Mouse (Mus musculus) stomach, embryonic 14.5 days (tissue): Measurements from ENCODE around the gene Gm26661. TPM values are rescaled to one million over a fixed set of nuclear protein-coding genes. Genes with fewer than 3 reads are reported as not detected.
A peak's percentile ranks its signal among the peaks of the same experiment; 100 is the strongest.

Experiments
- ATAC-seq: fragments of 200-750 bp; cut with Nextera tagmentation; 2 replicates; pipeline ENCODE4 v1.8.0; 2017; ENCODE audit warnings: low read depth, moderate TSS enrichment; ENCODE audit not compliant: insufficient number of reproducible peaks, insufficient read depth, low FRiP score
- H3K27ac ChIP-seq: fragments of 300-500 bp; sonication (generic); 2 replicates; pipeline ENCODE4 v1.5.1; 2014; ENCODE audit warnings: mild to moderate bottlenecking, low read length, moderate library complexity, mixed read lengths
- H3K27me3 ChIP-seq: fragments of 300-500 bp; sonication (generic); 2 replicates; pipeline ENCODE4 v1.6.1; 2014; ENCODE audit warnings: low read length, control low read depth, mixed read lengths; ENCODE audit not compliant: control insufficient read depth, insufficient read depth
- H3K36me3 ChIP-seq: fragments of 300-500 bp; sonication (generic); 2 replicates; pipeline ENCODE4 v1.6.1; 2014; ENCODE audit warnings: mild to moderate bottlenecking, control low read depth, low read length, moderate library complexity, mixed read lengths; ENCODE audit not compliant: control insufficient read depth, insufficient read depth
- H3K4me1 ChIP-seq: fragments of 300-500 bp; sonication (generic); 2 replicates; pipeline ENCODE4 v1.6.1; 2014; ENCODE audit warnings: low read length, control low read depth, mixed read lengths; ENCODE audit not compliant: control insufficient read depth, insufficient read depth
- H3K4me2 ChIP-seq: fragments of 300-500 bp; sonication (generic); replicated peaks from 2 replicates; pipeline ENCODE4 v1.6.1; 2014; ENCODE audit warnings: low read depth, low read length, control low read depth
- H3K4me3 ChIP-seq: fragments of 300-500 bp; sonication (generic); 2 replicates; pipeline ENCODE4 v1.5.1; 2014; ENCODE audit warnings: low read depth, low read length, control low read depth
- H3K9ac ChIP-seq: fragments of 300-500 bp; sonication (generic); replicated peaks from 2 replicates; pipeline ENCODE4 v1.6.1; 2014; ENCODE audit warnings: low read depth, mild to moderate bottlenecking, control low read depth, low read length, moderate library complexity, mixed read lengths
- H3K9me3 ChIP-seq: fragments of 300-500 bp; sonication (generic); 2 replicates; pipeline ENCODE4 v1.6.1; 2016; ENCODE audit warnings: low read depth, low read length, control low read depth; ENCODE audit not compliant: control insufficient read depth
- WGBS: fragments of 180-500 bp; shearing (Covaris S2); extraction: QIAGEN DNeasy Blood & Tissue Kit; methylation state at CpG from one replicate; pipeline ENCODE4 v1.1.7; 2014; 5-methylcytosine and 5-hydroxymethylcytosine counted together
- polyA plus RNA-seq: library from polyadenylated mRNA; unstranded; fragments of >200 nt; fragmentation: Nextera tagmentation; extraction: Ambion mirVana; gene quantifications from 2 replicates; pipeline ENCODE4 v1.2.1, GENCODE M21; 2014

The Gm26661 gene
- polyA plus RNA-seq = not detected in 2 replicates

DNA sequence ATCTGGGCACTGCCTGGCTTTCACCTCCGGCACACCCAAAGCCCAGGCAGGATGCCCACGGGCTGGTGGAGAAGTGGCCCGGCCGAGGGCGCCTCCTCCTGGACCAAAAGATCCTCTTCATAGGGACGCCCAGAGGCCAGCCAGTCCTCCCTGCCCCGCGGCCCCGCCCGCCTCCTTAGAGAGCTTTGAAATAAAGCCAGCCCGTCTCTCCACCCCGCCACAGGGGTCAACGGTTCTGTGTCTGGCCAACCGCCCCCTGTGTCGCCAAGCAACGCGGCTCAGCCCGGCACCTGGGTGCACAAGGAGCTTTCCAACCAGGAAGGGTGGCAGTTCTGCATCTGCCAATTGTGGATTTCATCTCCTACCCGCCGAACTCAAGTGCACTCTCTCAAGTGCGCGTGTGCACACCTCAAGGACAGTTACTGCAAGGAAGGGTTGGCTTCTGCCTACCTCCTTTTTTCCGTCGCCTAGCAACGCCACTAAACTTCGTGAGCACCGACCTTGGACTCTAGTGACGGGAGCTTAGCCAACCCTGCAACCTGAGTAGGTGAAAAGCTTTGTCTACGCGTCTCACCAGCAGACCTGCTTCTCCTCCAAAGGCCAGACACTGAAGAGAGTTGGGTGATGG is at the start of gene Gm26661:
Gene Gm26661 (plus strand): TSS at position 56 of the 628 bp plus-strand sequence.
- peak; percentile 84 for ATAC-seq
- H3K9ac ChIP-seq = no peak within 1 kb of the TSS
- H3K36me3 ChIP-seq = no peaks in the 10 kb centered on the region
- H3K27ac ChIP-seq = no peak within 1 kb of the TSS
- no peaks in the 10 kb centered on the region for H3K9me3 ChIP-seq
- peaks cover 4% of the 10 kb centered on the region; the same call in 1 of the 2 replicates for H3K4me1 ChIP-seq
- H3K27me3 ChIP-seq = no peaks in the 10 kb centered on the region
- H3K4me3 ChIP-seq = peak within 1 kb of the TSS; percentile 22
- WGBS = 2% methylated on average over 30 of the region's 30 CpGs
- H3K4me2 ChIP-seq = peak within 1 kb of the TSS; percentile 52

DNA sequence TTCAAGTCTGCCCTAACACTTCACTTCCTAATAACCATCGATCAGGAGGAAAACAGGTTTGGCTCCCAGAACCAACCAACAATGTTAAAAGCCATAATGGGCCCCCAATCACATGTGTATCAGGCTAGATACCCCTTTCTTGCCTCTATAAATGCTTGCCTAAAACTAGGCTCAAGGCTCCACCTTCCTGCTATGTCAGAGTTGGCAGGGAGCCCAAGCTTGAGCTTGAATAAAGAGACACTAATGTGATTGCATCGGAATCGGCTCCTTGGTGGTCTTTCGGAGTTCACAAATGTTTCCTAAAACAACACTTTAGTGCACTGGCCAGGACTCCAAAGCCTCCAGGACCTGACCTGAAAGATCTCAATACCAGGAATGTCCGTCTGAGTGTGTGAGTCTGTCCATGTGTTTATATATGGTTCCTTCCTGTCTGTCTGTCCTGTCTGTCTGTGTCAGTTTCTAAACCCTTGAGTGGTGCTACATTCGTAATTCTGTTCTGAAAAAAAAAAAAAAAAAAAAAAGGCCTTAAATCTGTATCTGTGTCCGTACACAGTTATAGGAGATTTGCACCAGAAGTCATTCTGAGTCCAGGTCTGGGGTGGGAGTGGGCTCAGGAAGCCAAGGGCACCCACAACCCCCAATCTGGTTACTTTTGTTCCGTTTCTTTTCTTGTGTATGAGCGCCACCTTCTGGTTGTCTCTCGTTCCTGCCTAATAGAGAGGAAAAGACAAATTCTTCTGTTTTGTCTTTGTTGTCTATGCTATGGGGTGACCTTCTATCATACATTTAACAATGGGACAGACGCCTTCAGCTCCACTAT is 42.2 kb upstream of the Gm26661 start:
- ATAC-seq = peak; percentile 75; the same call in 1 of the 2 replicates
- no peak overlapping the region for H3K9ac ChIP-seq

DNA sequence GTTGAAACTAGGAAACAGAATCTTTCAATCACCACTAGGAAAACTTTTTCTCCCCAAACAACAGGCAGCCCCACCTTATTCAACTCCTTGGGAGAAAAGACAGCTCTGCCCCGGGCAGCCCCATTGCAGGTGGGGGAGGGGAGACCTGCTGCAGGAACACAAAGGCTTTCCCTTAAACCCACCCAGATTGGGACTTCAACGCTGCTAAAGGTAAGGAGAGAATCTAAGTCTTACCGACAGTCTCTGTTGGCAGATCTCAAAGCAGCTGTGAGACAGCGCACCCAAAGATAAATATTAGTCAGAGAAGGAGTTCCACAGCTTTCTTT is 41.7 kb upstream of the Gm26661 start:
- Histone ChIP-seq H3K4me2 (peak overlapping the region; percentile 30; the same call in 1 of the 2 replicates), H3K36me3 (no peaks in the 10 kb centered on the region), H3K4me1 (0 out of 2 replicates have a peak, but pooled peaks cover 3% of the 10 kb centered on the region), H3K9me3 (no peaks in the 10 kb centered on the region), H3K4me3 (0 out of 2 replicates have a peak overlapping the region, but pooled peaks have one; percentile 11), H3K27me3 (no peaks in the 10 kb centered on the region), H3K27ac (peak overlapping the region; percentile 72), H3K9ac (no peak overlapping the region)
- ATAC-seq = peak; percentile 57; the same call in 1 of the 2 replicates
- 4% methylated on average over 4 of the region's 4 CpGs for WGBS

More for the DNA sequence above, 42.2 kb upstream of the Gm26661 start:
- no peaks in the 10 kb centered on the region for H3K9me3 ChIP-seq
- H3K4me3 ChIP-seq = peak overlapping the region; percentile 11; the same call in 1 of the 2 replicates
- 0 out of 2 replicates have a peak, but pooled peaks cover 3% of the 10 kb centered on the region for H3K4me1 ChIP-seq
- 18% methylated on average over 11 of the region's 11 CpGs for WGBS
- H3K36me3 ChIP-seq = no peaks in the 10 kb centered on the region
- peak overlapping the region; percentile 30; the same call in 1 of the 2 replicates for H3K4me2 ChIP-seq
- peak overlapping the region; percentile 72 for H3K27ac ChIP-seq
- no peaks in the 10 kb centered on the region for H3K27me3 ChIP-seq

DNA sequence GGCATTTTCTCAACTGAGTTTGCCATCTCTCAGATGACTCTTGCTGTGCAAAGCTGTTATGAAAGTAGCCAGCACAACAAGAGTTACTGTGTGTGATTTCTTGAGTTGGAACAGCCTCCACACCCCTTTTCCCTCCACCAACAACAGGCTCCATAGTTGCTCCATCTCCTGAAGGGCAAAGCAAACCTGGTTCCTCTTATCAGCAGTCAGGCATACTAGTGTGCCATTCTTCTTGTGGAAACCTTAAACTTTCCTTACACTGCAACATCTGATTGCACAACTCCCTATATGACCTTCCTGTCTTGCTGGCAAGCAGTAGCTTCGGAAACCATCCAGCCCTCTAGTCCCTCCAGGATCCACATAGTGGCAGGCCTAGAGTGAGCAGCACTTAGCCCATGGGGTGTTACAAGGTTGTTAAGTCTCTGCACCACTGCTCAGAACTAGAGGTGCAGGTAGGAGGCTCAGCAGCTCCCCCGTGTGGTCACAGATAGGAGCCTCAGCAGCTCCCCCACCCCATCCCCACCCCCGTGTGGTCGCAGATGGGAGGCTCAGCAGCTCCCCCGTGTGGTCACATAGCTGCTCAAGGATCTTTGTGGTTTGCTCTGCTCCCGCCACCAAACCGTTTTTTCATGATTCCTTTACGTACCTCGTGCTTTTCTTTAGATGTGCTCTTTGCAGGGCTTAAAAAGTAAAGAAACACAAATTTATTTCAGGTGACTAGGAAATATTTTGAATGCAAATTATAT is 25.6 kb upstream of the Gm26661 start:
- peak; percentile 84; the same call in 1 of the 2 replicates for ATAC-seq
- 15% methylated on average over 9 of the region's 9 CpGs for WGBS
- H3K36me3 ChIP-seq = no peaks in the 10 kb centered on the region
- H3K4me2 ChIP-seq = no peak overlapping the region
- no peaks in the 10 kb centered on the region for H3K27me3 ChIP-seq
- H3K9me3 ChIP-seq = no peaks in the 10 kb centered on the region
- no peaks in the 10 kb centered on the region for H3K4me1 ChIP-seq
- H3K27ac ChIP-seq = no peak overlapping the region
- no peak overlapping the region for H3K4me3 ChIP-seq
- H3K9ac ChIP-seq = no peak overlapping the region

DNA sequence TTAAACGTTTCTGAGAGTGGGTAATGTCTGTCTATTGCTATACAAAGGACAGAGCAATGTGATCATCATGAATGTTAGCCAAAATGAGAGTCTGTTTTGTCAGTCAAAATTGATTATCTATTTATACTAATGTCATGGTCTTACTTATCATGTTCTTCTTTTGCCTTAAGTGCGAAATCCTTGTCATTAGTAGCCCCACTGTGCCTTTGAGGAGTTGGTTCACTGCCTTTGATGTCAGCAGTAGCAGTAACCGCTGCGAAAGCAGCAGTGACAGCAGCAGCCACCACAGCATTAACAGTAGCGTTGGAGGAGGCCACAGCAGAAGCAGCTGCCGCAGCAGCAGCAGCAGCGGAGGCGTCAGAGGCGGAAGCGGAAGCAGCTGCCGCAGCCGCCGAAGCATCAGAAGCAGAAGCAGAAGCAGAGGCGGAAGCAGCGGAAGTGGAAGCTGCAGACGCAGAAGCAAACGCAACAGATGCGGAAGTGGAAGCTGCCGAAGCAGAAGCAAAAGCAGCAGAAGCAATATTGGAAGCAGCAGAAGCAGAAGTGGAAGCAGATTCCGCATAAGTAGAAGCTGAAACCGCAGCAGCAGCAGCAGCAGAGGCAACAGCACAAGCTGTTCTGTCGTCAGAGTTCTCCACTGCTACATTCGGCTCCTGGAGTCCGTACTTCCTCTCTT is 17.5 kb upstream of the Gm26661 start:
- no peaks in the 10 kb centered on the region for H3K9me3 ChIP-seq
- peak overlapping the region; percentile 23; the same call in 1 of the 2 replicates for H3K9ac ChIP-seq
- WGBS = 34% methylated on average over 24 of the region's 24 CpGs
- peak overlapping the region; percentile 37 for H3K4me2 ChIP-seq
- H3K27me3 ChIP-seq = no peaks in the 10 kb centered on the region
- no peak overlapping the region for H3K27ac ChIP-seq
- H3K4me3 ChIP-seq = peak overlapping the region; percentile 35
- H3K4me1 ChIP-seq = no peaks in the 10 kb centered on the region
- ATAC-seq = no peak; the same call in 1 of the 2 replicates
- H3K36me3 ChIP-seq = no peaks in the 10 kb centered on the region

DNA sequence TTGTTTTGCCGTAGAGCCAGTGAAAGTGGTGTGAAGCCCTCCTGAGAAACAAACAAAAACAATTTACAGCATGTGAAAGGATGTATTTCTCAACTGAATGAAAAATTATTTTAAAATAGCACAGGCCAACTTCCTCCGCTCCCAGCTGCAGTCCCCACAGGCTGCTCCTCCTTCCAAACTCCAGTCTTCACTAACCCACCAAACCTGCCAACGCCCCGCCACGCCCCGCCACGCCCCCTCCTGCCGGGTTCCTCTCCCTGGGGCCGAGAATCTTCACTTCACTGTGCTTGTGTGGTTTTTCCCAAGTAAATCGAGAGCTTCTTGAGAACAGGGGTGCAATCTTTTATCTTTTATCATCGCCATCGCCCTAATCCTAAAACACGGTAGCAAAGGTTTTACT is 5.3 kb upstream of the Gm26661 start:
- H3K4me1 ChIP-seq = no peaks in the 10 kb centered on the region; the same call in 1 of the 2 replicates
- H3K9me3 ChIP-seq = no peaks in the 10 kb centered on the region
- H3K4me2 ChIP-seq = no peak overlapping the region
- no peaks in the 10 kb centered on the region for H3K27me3 ChIP-seq
- no peak overlapping the region for H3K27ac ChIP-seq
- no peaks in the 10 kb centered on the region for H3K36me3 ChIP-seq
- ATAC-seq = no peak
- 31% methylated on average over 13 of the region's 13 CpGs for WGBS
- H3K4me3 ChIP-seq = no peak overlapping the region
- H3K9ac ChIP-seq = no peak overlapping the region

DNA sequence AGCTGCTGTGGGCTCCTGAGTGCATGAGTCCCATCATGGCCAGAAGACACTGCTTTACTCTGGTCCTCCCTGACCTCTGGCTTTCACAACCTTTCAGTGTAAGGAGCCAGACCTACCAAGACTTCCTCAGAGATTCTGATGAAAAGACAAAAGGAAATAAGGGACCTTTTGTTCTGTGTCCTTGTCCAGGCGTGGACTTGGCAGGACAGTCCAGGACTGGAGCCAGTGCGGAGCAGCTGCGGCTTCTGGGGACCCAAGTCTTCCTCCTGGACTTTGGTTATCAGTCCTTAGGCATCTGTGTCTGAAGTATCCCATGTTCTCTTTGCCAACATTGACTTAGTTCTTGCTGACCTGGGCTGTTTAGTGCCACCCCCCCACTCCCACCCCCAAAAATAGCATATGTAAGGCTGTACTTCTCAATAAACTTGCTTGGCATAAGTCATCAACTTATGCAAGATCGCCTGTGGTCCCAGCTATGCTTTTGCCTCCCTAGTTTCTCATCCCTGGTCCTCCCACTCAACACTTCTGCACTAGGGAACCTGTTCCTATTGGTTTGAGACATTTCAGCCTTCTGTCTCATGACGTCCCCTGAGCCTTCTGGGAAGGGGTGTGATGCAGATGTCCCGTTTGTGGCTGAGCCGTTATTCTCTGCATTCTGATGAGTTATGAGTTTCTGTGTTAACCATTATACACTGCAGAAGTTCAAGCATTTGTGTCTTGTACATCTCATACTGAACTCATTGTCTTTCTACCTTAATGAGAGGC is 1.9 kb upstream of the Gm26661 start:
- Histone ChIP-seq H3K36me3 (no peaks in the 10 kb centered on the region), H3K9me3 (no peaks in the 10 kb centered on the region), H3K4me2 (no peak overlapping the region), H3K27me3 (no peaks in the 10 kb centered on the region), H3K4me3 (no peak overlapping the region), H3K9ac (no peak overlapping the region), H3K27ac (no peak overlapping the region), H3K4me1 (peaks cover 4% of the 10 kb centered on the region; the same call in 1 of the 2 replicates)
- 82% methylated on average over 7 of the region's 7 CpGs for WGBS
- ATAC-seq = no peak
